Mouse (Mus musculus) MEL-GATA-1-ER (cell line): ENCODE data around the gene Dtx3.
"Not testable (repeated sequence)": the region's sequence is repeated elsewhere in the genome, so short reads cannot be mapped to it uniquely, and the experiment has no call there.

Source experiments
- DNase-seq: peaks from one replicate; pipeline ENCODE4 v3.0.0-alpha.2; 2012; ENCODE audit warnings: low read depth; ENCODE audit errors: extremely low read depth

The Dtx3 gene

GRCm38 (mm10) chr10:127205373-127205772 lies 9.8 kb upstream of the Dtx3 start:
- DNase-seq: peak; percentile 91

DNA sequence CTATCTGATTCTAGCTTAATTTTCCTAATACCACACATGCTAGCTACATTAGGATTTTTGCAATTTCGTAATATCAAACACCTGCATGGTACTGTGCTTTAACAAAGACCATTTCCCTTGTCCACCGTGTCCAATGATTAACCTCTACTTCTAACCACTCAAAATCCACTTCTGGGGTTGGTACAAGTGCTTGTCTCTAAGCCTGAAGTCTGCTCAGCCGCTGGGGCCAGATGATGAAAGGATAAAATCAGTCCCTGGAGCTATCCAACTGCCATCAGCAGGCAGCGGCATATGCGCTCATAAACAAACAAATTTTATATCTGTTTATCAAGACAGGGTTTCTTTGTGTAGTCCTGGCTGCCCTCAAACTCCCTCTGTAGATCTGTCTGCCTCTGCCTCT lies 9.1 kb upstream of the Dtx3 start:
- DNase-seq: no peak

- no peak for DNase-seq
Measured at GRCm38 (mm10) chr10:127203106-127203505, 7.6 kb upstream of the Dtx3 start.

DNA sequence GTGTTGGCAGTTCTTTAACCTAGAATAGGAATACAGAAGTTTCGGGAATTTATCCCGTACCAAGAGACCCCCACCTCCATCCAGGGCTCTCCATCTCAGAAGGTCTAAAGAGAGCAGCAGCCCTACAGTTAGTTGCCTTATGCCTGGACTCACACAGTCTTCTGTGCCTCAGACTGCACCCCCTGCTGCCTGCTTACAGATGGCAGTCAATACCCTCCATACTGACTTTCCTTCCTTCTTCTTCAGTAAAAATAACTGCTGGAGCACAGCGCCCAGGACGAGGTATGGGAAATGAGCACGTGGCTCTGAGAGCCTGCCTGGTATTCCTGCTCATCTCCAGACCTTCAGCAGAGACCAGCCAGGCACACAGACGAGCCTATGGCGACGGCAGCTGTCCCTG lies 4.8 kb upstream of the Dtx3 start:
- DNase-seq: no peak

- DNase-seq: no peak
Measured at GRCm38 (mm10) chr10:127199474-127199873, 3.9 kb upstream of the Dtx3 start.

DNA sequence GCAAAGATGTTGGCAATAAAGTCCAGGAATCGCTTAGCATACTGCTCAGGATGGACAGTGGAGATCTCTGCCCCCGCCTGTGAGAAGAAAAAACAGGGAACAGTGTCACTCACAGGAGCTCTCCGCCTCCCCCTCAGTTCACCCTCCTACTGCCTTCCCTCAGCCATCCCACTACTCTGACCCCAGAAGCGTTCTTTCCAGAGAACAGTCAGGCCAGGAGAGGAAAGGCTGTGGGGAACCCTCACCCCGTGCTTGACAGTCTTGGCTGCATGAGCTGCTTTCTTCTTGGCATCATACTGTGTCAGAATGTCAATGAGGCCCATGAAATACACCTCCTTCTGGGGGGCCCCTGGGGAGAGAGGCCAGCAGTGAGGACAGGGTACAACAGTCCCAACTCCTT lies 3.5 kb upstream of the Dtx3 start:
- DNase-seq: no peak

GRCm38 (mm10) chr10:127198492-127198891 lies 3.0 kb upstream of the Dtx3 start:
- DNase-seq: no peak

DNA sequence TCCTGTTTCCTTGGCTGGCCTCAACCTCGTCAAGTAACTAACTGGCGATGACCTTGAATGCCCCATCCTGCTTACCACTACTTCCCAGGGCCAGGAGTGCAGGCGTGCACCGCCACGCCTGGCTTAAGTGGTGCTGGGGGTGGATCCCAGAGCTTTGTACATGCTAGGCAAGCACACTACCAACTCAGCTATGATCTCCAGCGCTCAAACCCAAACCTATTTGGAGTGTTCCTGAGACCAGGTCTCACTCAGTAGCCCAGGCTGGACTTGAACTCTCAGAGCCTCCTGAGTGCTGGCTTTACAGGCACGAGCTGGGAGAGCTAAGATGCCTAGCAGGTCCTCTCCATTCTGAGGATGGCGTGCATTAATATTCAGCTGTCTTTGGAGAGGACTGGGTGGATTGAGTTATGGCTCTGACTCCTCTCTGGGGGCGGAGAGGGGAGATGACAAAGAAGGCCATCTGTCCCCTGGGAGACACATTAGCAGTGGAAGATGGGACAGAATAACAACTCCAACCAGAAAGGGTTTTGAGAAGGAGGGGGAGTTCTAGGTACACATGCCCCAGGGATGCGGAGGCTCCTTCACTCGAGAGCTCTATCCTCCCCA lies 2.1 kb upstream of the Dtx3 start:
- no peak for DNase-seq

- DNase-seq: no peak
Measured at GRCm38 (mm10) chr10:127197104-127197503, 1.6 kb upstream of the Dtx3 start.

DNA sequence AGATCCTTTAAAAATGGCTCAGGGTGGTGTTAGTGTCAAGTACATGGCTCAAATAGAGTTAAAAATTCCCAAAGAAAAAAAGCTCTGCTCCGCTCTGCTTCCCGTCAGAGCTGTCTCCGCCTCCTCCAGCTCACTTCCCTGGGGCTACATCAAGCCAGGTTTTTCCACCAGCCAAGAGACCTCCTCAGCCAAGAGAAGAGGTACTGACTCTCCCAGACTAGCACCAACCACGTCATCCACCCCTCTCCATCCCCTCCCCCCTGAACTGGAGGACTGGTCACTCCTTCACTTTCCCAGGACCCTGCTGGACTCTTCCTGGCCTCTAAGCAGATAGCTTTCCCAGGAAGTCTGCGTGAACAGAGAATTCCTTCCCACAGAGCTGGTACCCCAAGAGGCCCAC lies 864 bp upstream of the Dtx3 start:
- no peak for DNase-seq

DNA sequence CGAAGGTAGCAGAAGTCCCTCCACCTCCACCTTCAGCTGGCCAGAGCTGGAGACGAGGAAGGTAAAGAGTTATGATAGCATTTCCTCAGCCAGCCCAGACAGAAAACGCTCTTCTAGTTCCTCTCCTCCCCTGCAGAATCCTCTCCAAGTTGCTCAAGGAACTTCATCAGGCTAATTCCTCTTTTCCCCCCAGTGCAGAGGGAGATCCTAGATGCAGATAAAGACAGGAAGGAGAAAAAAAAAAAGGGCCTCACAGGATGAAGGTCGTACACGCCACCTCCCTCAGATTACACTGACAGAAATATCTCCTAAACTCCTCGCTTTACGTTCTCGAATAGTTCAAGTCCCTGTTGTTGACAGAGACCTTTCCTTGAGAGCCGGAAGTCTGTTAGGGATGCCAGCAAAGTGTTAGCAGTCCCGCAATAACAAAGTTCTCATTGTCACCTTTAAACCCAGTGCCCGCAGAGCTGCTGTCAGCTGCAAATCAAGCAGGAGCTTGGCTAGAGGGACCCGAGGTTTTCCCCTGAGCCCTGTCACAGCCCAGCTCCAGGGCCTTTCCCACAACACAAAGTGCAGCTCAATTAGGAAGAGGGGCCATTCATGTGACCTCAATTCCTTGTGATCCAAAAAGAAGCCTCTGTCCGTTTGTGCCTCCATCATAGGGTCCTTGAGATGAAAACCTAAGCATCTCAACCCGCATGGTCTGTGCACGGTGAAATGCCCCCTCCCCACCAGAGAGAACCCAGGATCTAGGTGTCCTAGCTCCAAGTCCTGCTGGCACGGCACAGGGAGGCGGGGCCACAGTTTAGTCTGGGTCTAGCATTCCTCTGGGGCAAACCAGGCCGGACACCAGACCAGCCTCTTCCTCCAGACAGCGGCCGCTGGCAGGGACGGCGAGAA lies 850 bp downstream of the Dtx3 start:
- peak; percentile 83 for DNase-seq

- no peak for DNase-seq
Measured at GRCm38 (mm10) chr10:127193011-127193410, 2.5 kb downstream of the Dtx3 start.

GRCm38 (mm10) chr10:127192057-127192328 lies 3.5 kb downstream of the Dtx3 start:
- not testable (repeated sequence) for DNase-seq

GRCm38 (mm10) chr10:127191191-127192056 lies 4.1 kb downstream of the Dtx3 start:
- no peak for DNase-seq

- DNase-seq: no peak
Measured at GRCm38 (mm10) chr10:127190398-127191190, 4.9 kb downstream of the Dtx3 start.

- DNase-seq: no peak
Measured at GRCm38 (mm10) chr10:127189651-127190381, 5.7 kb downstream of the Dtx3 start, which contains the start of gene Arhgef25. Gene Arhgef25 (minus strand): TSS chr10:127190083.

- no peak for DNase-seq
Measured at GRCm38 (mm10) chr10:127189116-127189650, 6.3 kb downstream of the Dtx3 start.

GRCm38 (mm10) chr10:127188465-127189115 lies 6.9 kb downstream of the Dtx3 start:
- no peak for DNase-seq

DNA sequence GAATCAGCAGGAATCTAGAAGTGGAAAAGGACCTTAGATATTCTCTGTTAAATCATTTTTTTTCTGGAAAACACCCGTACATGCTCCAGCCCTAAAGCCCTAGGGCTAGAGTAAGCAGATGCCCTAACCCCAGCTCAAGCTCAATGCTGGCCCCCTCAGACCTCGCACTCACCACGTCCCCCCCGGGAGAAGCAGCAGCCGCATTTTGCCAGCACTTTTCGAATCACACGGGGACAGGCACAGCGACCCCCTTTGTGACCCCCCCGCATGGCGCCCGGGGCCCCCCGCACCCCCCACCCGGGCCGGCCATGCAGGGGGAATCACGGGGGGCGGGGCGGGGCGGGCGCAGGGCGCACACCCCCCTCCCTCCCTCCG lies 7.5 kb downstream of the Dtx3 start:
- no peak for DNase-seq
